Mouse (Mus musculus) gastrocnemius, adult 18-20 months (tissue): Measurements from ENCODE around the gene Il27ra. TPM values are rescaled to one million over a fixed set of nuclear protein-coding genes. Genes with fewer than 3 reads are reported as not detected.
A peak's percentile ranks its signal among the peaks of the same experiment; 100 is the strongest.

Source experiments
- DNase-seq: peaks from one replicate; pipeline ENCODE4 v3.0.0; 2021; ENCODE audit warnings: low spot score
- total RNA-seq, 2 experiments: library from RNA; stranded (reverse); gene quantifications; 2 replicates each; pipeline ENCODE4 v1.2.3; 2021

Gene Il27ra
- total RNA-seq, 2 experiments from 2014 or later = 0.37 to 0.66 TPM

DNA sequence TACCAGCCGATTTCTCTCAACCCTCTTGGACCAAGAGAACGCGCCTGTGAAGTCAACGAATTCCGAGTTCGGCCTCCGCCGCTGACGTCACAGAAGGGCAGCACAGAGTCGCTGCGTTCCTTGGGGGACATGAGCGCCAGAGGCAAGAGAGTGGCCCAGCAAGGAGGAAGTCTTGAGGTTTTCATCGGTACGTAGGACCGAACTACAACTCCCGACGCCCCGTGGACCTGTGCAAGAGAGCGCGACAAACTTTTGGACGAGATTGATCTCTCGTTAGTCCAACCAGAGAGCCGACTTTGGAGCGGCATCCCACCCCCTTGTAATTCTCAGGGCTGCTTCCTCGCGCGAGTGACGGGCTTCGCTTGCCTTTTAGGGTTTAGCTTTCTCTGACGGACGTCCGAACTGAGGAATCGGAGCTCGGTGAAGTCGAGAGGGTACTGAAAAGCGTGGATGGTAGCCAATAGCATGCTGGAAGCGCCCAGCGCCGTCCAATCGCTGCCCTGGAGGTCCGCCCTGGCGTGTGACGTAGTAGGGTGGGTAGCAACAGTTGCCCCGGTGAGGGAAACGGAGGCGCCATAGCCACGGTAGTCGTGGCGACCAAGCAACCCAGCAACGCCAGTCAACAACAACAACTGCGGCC lies 24.0 kb upstream of the Il27ra start, which contains the start of gene Rfx1:
Gene Rfx1, plus strand, starts transcription at position 544 of the 640 bp plus-strand sequence.
- DNase-seq = peak; percentile 100

DNA sequence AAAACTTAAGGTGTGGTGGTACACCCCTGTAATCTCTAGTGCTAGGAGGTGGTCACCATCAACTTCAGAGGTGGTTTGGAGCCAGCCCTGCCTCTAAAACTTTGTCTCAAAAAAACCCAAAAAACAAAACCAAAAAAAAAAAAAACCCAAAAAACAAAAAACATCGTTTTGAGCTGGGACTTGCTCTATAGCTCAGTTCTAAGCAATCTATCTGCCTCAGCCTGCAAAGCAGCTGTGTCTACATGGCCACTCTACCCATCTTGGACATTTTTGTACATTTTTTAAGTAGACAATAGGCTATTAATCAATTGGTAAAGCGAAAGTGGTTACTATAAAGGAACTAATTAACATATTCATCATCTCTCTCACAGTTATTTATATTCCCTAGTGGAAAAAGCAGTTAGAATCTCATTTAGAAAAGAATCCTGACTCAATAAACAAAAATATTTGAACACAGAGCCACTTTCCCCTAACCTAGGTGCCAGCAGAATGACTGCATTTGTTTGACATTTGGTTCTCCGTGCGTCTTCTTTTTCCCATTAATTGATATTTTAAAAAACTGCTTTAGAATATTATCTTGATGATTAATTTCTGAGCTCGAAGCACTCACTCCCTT lies 23.2 kb upstream of the Il27ra start:
- no peak for DNase-seq

DNA sequence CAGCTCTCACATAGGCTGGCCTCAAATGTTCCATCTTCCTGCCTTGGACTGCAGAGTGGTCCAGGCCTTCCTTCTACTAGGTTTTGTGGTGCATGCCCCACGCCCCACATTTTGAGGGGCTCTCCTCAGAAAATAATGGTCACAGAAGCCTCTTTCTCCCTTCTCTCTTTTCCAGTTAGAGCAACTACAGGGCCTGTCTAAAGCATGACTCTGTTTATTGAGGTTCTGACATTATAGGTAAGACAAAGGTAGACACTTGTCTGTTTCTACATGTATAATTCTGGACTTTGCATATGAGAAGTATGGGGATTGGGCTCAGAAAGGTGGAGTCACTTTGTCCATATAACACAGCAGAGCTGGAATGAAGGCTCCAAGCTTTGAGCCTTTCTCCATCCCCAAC lies 22.6 kb upstream of the Il27ra start, which contains the start of gene Gm10643:
Gene Gm10643, minus strand, starts transcription at position 101 of the 400 bp plus-strand sequence.
- no peak for DNase-seq

DNA sequence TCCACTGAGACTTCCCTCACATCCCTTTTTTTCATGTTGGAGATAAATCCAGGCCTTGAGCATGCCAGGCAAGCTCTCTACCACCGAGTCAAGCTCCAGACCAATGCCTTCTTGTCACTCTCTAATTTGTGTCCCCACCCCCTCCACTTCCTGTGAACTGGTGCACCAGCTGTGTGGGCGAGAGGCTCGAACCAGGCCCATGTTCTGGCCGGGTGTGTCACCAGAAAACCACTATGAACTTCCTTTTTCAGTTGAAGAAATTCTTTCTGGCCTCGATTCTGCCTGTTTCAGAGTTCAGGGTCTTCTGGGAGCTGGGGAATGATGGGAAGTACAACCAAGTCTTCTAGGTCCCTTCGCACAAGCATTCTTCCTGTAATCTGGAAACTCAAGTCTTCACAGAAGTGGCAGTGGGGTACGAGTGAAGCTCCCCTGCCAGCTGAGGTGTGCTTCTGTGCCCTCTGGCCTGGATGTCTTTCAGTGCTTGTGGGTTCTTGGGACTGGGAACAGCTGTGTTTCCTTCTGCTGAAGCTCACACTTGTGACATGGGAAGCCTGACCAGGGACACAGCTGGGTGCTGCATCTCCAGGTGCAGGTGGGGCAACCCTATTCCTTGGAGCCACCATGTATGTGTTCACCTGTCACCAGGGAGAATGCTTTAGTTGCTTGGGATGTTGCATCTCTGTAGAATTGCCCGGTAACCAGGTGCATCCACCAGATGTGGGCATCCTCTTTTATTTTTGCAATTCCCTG lies 21.6 kb upstream of the Il27ra start:
- no peak for DNase-seq

DNA sequence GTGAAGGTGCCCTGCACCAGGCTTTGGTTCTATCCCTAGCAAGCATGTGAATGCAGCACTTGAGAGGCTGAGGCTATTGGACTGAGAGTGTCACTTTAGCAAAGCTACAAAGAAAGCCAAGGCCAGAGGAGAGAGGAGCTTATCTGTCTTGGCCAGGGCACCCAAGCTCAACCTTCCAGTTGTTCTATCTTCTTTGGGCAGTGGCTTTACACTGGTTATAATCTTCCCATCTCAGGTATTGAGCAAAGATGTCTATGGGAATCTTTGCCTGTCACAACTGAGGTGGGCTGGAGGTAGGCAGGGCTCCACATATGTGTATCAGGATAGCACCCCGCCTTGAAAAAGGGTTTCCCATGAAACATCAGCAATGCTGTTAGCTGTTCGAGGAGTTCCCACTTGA lies 17.9 kb upstream of the Il27ra start:
- no peak for DNase-seq

DNA sequence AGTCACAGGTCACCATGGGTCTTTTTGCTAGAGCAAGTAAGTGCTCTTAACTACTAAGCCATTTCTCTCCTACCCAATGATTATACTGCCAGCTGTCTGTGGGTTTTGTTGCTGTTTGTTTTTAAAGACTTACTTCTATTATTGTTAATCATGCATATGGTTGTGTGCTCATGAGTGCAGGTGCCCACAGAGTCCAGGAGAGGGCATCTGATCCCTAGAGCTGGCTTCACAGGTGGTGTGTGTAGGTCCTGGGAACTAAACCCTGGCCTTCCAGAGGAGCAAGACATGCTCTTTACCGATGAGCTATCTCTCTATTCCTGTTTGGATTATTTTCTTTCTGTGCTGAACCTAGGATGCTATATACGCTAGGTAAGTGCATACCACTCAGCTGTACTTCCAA lies 16.8 kb upstream of the Il27ra start:
- no peak for DNase-seq

DNA sequence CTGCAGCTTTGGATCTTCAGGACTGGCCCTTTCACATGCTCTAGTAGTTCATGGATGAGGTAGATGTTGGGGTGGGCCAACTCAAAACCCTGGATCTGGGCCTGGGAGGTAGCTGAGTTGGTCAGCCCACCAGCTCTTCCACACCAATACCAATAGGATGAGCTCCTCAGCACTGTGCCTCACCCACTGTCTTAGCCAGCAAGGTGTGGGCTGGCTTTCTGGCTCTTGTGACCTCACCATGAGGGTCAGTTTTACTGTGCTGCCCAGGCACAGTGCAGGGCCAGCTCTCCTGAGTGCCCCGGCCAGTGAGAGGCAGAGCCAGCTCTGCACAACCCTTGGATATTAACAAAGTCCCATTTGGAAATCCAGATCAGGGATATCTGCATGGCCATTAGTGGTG lies 15.4 kb upstream of the Il27ra start:
- DNase-seq = no peak

DNA sequence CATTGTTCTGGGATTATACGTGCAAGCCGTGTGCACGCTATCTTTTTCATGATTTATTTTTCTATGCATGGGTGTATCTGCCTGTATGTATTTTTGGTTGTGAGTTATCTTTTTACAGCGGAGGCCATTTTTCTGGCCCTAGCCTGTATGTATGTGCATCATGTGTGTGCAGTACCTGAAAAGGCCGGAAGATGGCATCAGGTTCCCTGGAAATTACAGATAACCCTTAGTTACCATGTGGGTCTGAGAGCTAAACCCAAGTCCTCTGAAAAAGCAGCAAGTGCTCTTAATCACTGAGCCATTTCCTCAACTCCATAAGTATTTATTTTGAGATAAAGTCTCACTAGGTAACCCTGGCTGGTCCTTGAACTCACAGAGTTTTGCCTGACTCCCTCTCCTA lies 10.8 kb upstream of the Il27ra start:
- no peak for DNase-seq

DNA sequence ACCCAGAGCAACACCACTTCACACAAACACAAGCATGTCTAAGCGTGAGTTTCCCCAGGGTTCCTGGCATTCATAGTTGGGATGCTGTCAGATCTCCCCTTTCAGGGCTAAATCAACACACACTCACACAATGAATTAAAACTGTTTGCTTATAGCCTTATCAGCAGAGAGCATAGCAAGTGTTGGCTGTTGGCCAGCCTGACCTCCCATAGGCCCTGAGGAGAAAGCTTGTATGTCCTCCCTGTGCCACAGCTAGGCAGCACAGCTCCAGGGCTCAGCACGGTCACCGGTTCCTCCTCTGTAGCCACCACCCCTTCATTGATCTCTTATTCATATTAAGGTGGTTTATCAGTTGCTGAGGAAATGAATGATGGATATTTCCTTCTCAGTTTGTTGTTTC lies 10.4 kb upstream of the Il27ra start:
- no peak for DNase-seq

DNA sequence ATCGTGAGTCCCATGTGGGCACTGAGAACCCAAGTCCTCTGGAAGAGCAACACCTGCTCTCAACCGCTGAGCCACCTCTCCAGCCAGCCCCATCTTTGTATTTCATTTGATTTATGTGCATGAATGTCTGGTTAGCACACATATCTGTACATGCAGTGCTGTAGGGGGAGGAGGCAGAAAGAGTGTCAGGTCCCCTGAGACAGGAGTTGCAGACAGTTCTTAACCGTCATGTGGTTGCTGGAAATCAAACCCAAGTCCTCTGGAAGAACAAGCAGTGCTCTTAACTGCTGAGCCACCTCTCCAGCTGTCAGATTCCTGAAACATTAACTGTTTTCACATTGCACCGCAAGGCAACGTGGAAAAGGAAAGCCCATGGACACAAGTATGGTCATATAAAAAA lies 5.8 kb upstream of the Il27ra start:
- DNase-seq = no peak

DNA sequence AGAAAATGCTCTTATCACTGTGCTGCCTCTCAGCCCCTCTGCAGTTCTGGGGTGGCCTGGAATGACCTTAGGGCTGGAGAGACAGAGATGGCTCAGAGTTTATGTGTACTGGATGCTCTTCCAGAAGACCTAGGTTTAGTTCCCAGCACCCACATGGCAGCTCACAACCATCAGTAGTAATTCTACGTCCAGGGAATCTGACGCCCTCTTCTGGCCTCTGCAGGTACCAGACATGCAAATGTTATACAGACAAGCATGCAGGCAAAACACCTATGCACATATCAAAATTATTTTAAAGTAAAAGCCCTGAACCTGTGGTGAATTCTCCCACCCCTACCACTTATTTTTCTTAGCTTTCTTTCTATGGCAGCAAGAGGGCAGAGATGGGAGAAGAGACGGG lies 4.1 kb upstream of the Il27ra start:
- DNase-seq = no peak

DNA sequence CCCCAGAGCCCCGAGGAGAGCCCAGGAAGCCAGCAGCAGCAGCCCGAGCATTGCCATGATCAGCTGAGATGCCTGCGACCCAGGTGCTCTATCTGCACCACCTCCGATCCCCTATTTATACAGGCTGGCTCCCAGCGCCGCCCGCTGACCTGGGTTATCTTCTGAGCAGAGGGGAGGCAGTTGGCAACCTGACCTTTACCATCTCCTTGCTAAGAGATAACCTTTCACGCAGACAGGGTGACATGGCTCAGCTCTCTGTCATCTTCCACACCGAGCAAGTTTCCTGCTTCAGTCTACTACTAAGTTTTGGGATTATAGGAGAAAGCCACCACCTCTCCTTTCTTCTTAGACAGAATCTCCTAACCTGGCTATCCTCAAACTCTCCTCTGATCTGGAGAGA lies 2.5 kb upstream of the Il27ra start, which contains the start of gene Rln3:
Gene Rln3, minus strand, starts transcription at position 101 of the 400 bp plus-strand sequence.
- DNase-seq = no peak

DNA sequence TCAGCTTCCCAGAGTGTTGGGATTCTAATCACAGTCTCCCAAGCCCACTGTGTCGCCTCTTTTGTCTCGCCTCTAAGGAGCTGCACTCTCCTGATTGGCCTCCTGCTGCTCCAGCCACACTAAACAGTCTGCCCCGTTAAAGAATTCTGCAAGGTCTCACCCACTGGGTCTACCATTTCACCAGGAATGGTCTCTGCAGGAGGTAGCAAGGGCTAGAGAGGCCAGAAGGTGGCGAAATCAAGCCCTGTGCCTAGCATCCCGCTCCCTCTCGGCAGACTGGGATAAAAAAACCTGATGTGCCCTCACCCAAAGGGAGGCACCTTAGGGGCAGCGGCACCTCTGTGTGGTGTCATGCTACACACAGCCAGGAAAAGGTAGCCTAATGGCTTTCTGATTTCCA lies 1.7 kb upstream of the Il27ra start:
- DNase-seq = no peak

DNA sequence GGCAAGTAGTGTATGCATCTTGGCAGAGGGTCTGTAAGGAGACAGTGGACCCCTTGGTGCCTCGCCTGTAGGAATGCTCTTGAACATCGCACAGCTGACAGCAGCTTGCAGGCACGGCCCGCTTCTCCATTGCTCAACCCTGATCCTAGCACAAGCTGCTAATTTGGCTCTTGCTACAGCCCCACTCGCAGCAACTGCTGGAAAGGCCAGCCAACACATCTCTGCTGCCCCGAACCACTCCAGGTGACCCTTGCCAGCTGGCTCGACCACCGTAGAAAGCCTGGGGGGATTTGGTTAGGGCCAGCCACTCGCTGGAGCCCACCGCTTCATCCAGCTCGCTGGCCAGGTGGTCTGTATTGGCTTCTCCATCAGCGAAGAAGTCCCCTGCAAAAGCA lies 556 bp upstream of the Il27ra start:
- DNase-seq = no peak

DNA sequence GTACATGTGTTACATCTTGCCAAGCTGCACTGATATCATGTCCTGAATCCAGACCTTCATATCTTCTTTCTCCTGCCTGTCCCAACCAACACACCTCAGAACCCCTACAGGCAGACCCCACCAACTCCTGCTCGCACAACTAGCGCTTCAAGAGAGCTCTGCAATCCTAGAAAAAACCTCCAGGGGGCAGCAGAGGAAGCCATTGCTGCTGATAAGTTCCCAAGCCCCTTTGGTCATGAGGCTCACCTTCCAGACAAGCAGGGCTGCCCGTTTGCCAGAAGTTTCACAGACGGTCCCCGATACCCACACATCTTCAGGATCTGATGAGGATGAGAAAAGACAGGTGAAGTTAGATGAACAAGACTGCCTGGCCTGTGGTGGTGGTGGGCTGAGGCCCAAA lies 3.3 kb downstream of the Il27ra start:
- DNase-seq = peak; percentile 77

DNA sequence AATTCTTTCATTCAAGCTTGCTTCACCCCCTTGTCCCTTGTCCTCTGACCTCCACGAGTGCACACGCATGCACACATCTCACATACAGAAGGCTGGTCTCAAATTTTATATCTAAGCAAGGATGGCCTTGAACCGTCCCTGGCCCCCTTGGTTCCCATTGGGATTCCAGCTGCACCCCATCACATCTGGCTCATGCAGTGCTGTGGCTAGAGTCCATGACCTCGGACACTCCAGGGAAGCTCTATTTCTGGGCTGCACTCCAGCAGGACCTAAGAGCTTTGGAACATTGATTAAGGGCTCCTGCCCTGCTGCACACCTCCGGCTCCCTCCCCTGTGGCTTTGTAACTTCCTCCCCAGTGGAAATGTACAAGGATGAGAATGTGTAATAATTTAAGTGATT lies 4.4 kb downstream of the Il27ra start:
- peak; percentile 47 for DNase-seq

DNA sequence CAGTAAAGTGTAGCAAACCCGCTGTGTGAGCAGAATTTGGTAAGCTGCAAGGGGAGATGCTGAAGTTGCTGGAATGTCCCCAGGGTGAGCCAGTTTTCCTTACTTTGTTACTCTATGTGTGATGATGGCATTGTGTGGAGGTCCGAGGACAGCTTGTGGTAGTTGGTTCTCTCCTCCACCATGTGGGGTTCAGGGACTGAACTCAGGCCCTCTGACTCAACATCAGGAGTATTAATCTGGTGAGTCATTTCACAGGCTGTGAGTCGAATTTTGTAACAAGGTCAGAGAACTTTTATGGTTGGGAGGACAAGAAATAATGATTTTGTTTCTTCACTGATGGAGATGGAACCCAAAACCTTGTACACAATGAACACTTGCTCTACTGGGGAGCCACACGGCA lies 9.6 kb downstream of the Il27ra start:
- DNase-seq = no peak

DNA sequence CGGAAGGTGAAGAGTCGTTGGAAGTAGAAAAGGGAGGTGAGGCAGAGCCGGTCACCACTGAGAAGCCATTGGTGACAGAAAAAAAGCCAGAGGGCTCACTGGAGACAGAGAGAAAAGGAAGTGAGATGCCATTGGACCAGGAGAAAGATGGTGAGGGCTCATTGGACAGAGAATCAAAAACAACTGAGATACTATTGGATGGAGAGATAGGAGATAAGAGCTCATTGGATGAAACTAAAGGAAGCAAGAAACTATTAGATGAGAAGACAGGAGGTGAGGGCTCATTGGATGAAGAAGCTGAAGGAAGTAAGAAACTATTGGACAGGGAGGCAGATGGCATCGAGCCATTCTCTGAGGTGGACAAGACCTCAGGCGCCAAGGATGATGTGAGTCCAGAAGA lies 13.1 kb downstream of the Il27ra start:
- DNase-seq = no peak

DNA sequence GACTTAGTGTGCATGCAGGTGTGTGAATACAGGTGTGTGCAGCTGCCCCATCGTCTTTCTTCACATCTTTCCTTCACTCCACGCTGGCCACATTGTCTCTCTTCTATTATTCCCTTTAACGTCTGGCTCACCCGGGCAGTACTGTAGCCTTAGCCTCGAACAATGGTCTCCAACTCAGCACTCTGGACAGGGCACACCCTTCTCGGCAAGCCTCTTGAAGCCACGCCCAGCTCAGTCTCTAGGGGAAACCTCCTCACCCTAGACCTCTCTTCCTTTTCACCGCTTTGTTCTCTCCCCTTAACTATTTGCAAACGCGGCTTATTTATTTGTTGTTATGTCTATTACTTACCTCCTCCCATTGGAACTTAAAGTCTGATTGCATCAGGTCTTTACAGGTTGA lies 14.9 kb downstream of the Il27ra start:
- no peak for DNase-seq

DNA sequence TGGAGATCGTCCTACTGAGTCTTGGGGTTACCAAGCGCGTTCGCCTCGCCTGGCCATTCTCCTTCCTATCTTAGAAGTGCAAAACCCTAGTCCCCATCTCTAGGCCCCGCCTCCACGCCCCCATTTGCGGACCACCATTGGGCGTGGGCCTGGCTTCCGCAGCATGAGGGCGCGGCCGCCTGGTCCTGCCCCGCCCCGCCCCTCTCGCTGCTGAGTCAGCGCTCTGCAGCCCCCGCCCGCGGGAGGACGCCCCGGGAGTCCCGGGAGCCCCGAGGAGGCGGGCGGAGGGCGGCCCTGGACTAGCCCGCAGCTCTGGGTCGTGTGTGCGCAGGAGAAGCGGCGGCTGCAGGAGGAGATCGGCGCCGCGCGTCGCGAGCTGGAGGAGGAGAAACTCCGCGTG lies 16.5 kb downstream of the Il27ra start:
- no peak for DNase-seq

DNA sequence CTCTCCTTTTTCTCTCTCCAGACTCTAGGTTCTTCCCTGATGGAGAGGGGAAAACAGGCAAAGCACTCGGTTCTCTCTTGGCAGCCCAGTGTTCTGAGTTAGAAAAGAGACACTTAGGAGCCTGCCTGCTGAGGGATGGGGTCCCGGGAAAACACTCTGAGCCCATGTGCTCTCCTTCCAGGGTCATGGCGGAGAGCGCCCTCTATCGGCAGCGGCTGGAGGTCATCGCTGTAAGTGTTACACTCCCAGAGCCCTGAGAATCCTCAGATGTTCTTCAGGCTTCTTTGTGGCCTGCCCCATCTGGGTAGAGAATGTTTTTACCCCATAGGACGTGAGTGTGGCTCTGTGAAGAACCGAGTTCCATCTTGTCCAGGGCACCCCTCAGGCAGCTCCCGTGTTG lies 18.2 kb downstream of the Il27ra start:
- peak; percentile 51 for DNase-seq

DNA sequence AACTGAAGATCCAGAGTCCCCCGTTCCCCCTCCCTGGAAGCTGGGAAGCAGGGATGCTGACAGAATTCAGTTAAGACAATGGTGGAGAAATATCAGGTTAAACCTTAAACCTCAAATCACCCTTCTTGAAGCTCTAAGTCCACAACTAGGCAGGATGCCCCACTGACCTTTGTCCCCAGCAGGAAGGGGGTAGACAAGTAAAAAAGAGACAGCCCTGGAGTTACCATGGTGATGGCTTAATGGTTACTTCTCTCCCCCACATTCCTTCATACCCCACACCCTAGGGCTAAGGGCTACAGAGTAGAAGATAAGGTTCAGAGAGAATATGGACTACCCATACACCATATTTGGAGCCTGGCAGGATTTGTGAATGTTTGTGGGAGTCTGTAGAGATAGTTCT lies 18.8 kb downstream of the Il27ra start:
- no peak for DNase-seq

DNA sequence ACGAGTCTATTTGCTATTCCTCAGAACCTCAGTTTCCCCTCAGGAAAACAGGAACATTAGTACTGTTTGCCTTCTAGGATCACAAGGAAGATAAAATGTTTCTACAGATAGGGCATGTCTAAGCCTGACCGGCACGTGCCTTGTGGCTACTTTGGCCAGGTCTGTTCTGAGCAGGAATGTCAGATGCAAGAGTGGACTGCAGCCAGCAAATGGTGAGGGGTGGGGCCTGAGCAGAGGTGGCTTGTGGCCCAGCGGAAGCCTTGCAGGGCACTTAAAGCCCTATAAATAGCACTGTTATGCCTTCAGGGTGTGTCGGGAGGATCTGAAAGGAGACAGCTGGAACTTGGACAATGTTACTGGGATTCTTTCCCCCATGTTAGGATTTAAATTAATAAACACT lies 19.3 kb downstream of the Il27ra start:
- DNase-seq = peak; percentile 86
